Mouse (Mus musculus) intestine, embryonic 14.5 days (tissue): ENCODE measurements around the gene Oxa1l. TPM values are rescaled to one million over a fixed set of nuclear protein-coding genes. Genes with fewer than 3 reads are reported as not detected.

Experiments
- ATAC-seq: fragments of 200-750 bp; cut with Nextera tagmentation; replicated peaks from 2 replicates; pipeline ENCODE4 v1.8.0; 2017; ENCODE audit warnings: low read depth, moderate number of reproducible peaks, moderate TSS enrichment, moderate library complexity; ENCODE audit not compliant: low FRiP score, low TSS enrichment
- DNase-seq: peaks from one replicate; pipeline ENCODE4 v3.0.0-alpha.2; 2018; ENCODE audit warnings: low spot score
- H3K27ac ChIP-seq: fragments of 300-500 bp; sonication (generic); 2 replicates; pipeline ENCODE4 v1.5.1; 2014; ENCODE audit warnings: low read depth, mild to moderate bottlenecking, control low read depth
- H3K27me3 ChIP-seq: fragments of 300-500 bp; sonication (generic); replicated peaks from 2 replicates; pipeline ENCODE4 v1.6.1; 2014; ENCODE audit warnings: low read length, control low read depth; ENCODE audit not compliant: control insufficient read depth, insufficient read depth
- H3K36me3 ChIP-seq: fragments of 300-500 bp; sonication (generic); 2 replicates; pipeline ENCODE4 v1.6.1; 2014; ENCODE audit warnings: low read length, control low read depth; ENCODE audit not compliant: control insufficient read depth, insufficient read depth
- H3K4me1 ChIP-seq: fragments of 300-500 bp; sonication (generic); replicated peaks from 2 replicates; pipeline ENCODE4 v1.6.1; 2014; ENCODE audit warnings: low read length, control low read depth, mixed read lengths; ENCODE audit not compliant: control insufficient read depth, insufficient read depth
- H3K4me2 ChIP-seq: fragments of 300-500 bp; sonication (generic); 2 replicates; pipeline ENCODE4 v1.6.1; 2014; ENCODE audit warnings: low read length
- H3K4me3 ChIP-seq: fragments of 300-500 bp; sonication (generic); 2 replicates; pipeline ENCODE4 v1.5.1; 2014; ENCODE audit warnings: low read depth, low read length, control low read depth, mixed read lengths
- H3K9ac ChIP-seq: fragments of 300-500 bp; sonication (generic); 2 replicates; pipeline ENCODE4 v1.6.1; 2014; ENCODE audit warnings: mild to moderate bottlenecking, low read length
- H3K9me3 ChIP-seq: fragments of 300-500 bp; sonication (generic); 2 replicates; pipeline ENCODE4 v1.6.1; 2016; ENCODE audit warnings: low read length, control low read depth; ENCODE audit not compliant: control insufficient read depth
- WGBS: fragments of 180-500 bp; shearing (Covaris S2); extraction: QIAGEN DNeasy Blood & Tissue Kit; methylation state at CpG from one replicate; pipeline ENCODE4 v1.1.7; 2014; 5-methylcytosine and 5-hydroxymethylcytosine counted together
- polyA plus RNA-seq: library from polyadenylated mRNA; unstranded; fragments of >200 nt; fragmentation: Nextera tagmentation; extraction: Ambion mirVana; gene quantifications from 2 replicates; pipeline ENCODE4 v1.2.1, GENCODE M21; 2014

Oxa1l gene
- polyA plus RNA-seq, 1 experiment from 2014 or later = 57.0 TPM

DNA sequence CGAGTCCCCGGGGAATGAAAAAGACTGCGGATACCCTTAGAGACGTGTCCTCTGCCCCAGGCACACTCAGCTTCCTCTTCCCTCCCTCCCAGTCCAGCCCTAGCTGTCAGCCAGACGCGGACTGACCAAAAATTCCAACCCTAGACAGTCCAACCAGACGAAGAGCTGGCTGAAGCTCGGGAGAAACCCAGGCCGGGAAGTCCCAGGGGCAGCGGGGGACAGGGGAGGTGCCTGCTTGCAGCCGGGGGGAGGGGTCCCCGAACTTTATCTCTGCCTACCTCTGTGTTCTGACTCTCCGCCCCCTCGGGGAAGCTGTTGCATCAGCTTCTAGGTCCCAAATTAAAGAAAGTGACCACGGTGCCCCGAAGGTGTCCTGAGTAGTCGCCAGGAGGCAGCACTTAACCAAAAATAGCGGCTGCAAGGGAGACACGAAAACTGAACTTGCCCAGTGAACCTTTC, 57.0 kb downstream of the Oxa1l start, which contains the start of gene Slc7a7:
Gene Slc7a7 (minus strand): TSS at position 158 of the 459 bp plus-strand sequence.
- DNase-seq (no peak), ATAC-seq (no peak)
- no peak within 1 kb of the TSS for H3K27ac ChIP-seq
- H3K4me3 ChIP-seq = no peak within 1 kb of the TSS
- 13% methylated on average over 18 of the region's 19 CpGs for WGBS
- no peaks in the 10 kb centered on the region for H3K36me3 ChIP-seq
- peaks cover 18% of the 10 kb centered on the region for H3K4me1 ChIP-seq
- H3K27me3 ChIP-seq = no peaks in the 10 kb centered on the region
- 0 out of 2 replicates have a peak within 1 kb of the TSS, but pooled peaks have one; percentile 0 for H3K4me2 ChIP-seq
- no peaks in the 10 kb centered on the region for H3K9me3 ChIP-seq
- H3K9ac ChIP-seq = no peak within 1 kb of the TSS

Other genes with a start within 250 kb of the Oxa1l start
- 414 and 449 TPM in 2 replicates for gene Dad1, start 106.7 kb upstream of the Oxa1l start, polyA plus RNA-seq
- 46.9 and 53.5 TPM in 2 replicates for gene Abhd4, start 106.6 kb upstream of the Oxa1l start, polyA plus RNA-seq
- gene Olfr49, start 75.9 kb upstream of the Oxa1l start, polyA plus RNA-seq = not detected in 2 replicates
- gene Slc7a7, start 56.9 kb downstream of the Oxa1l start, polyA plus RNA-seq = 19.3 and 21.5 TPM in 2 replicates
- 316 and 324 TPM in 2 replicates for gene Mrpl52, start 66.1 kb downstream of the Oxa1l start, polyA plus RNA-seq
- 129 and 133 TPM in 2 replicates for gene Mmp14, start 70.8 kb downstream of the Oxa1l start, polyA plus RNA-seq
- gene Lrp10, start 103.3 kb downstream of the Oxa1l start, polyA plus RNA-seq = 43.7 and 50.7 TPM in 2 replicates
- gene Rem2, start 115.3 kb downstream of the Oxa1l start, polyA plus RNA-seq = 2.9 and 3.7 TPM in 2 replicates
- gene Prmt5, start 156.7 kb downstream of the Oxa1l start, polyA plus RNA-seq = 89.6 and 99.5 TPM in 2 replicates
- 57.9 and 58.2 TPM in 2 replicates for gene Haus4, start 193.8 kb downstream of the Oxa1l start, polyA plus RNA-seq
- gene Ajuba, start 216.7 kb downstream of the Oxa1l start, polyA plus RNA-seq = 14.5 and 19.0 TPM in 2 replicates
- 6.6 and 7.1 TPM in 2 replicates for gene 4931414P19Rik, start 245.2 kb downstream of the Oxa1l start, polyA plus RNA-seq